Mouse (Mus musculus) liver, embryonic 12.5 days (tissue): Measurements from ENCODE around the gene Hsd17b10. TPM values are rescaled to one million over a fixed set of nuclear protein-coding genes. Genes with fewer than 3 reads are reported as not detected.
A peak's percentile ranks its signal among the peaks of the same experiment; 100 is the strongest.

Source experiments
- ATAC-seq: fragments of 200-750 bp; cut with Nextera tagmentation; 2 replicates; pipeline ENCODE4 v1.8.0; 2017; ENCODE audit warnings: moderate number of reproducible peaks, mild to moderate bottlenecking, moderate library complexity
- H3K27ac ChIP-seq: fragments of 300-500 bp; sonication (generic); 2 replicates; pipeline ENCODE4 v1.5.1; 2016; ENCODE audit warnings: mild to moderate bottlenecking
- H3K27me3 ChIP-seq: fragments of 300-500 bp; sonication (generic); replicated peaks from 2 replicates; pipeline ENCODE4 v1.6.1; 2016; ENCODE audit warnings: mild to moderate bottlenecking, moderate library complexity
- H3K36me3 ChIP-seq: fragments of 300-500 bp; sonication (generic); 2 replicates; pipeline ENCODE4 v1.6.1; 2016; ENCODE audit warnings: mild to moderate bottlenecking, moderate library complexity
- H3K4me1 ChIP-seq: fragments of 300-500 bp; sonication (generic); 2 replicates; pipeline ENCODE4 v1.6.1; 2016
- H3K4me2 ChIP-seq: fragments of 300-500 bp; sonication (generic); 2 replicates; pipeline ENCODE4 v1.6.1; 2016; ENCODE audit warnings: mild to moderate bottlenecking, moderate library complexity
- H3K4me3 ChIP-seq: fragments of 300-500 bp; sonication (generic); 2 replicates; pipeline ENCODE4 v1.5.1; 2016; ENCODE audit warnings: mild to moderate bottlenecking, moderate library complexity
- H3K9ac ChIP-seq: fragments of 300-500 bp; sonication (generic); 2 replicates; pipeline ENCODE4 v1.6.1; 2016; ENCODE audit warnings: mild to moderate bottlenecking, moderate library complexity
- H3K9me3 ChIP-seq: fragments of 300-500 bp; sonication (generic); replicated peaks from 2 replicates; pipeline ENCODE4 v1.6.1; 2016; ENCODE audit warnings: mild to moderate bottlenecking, moderate library complexity
- WGBS: fragments of 180-500 bp; shearing (Covaris S2); methylation state at CpG from one replicate; pipeline ENCODE4 v1.1.7; 2016; ENCODE audit not compliant: insufficient replicate concordance; 5-methylcytosine and 5-hydroxymethylcytosine counted together
- polyA plus RNA-seq: library from polyadenylated mRNA; unstranded; fragments of >200 nt; fragmentation: Nextera tagmentation; extraction: Ambion mirVana; gene quantifications from 2 replicates; pipeline ENCODE4 v1.2.1, GENCODE M21; 2016

The Hsd17b10 gene
- polyA plus RNA-seq: 99.4 and 102 TPM in 2 replicates

DNA sequence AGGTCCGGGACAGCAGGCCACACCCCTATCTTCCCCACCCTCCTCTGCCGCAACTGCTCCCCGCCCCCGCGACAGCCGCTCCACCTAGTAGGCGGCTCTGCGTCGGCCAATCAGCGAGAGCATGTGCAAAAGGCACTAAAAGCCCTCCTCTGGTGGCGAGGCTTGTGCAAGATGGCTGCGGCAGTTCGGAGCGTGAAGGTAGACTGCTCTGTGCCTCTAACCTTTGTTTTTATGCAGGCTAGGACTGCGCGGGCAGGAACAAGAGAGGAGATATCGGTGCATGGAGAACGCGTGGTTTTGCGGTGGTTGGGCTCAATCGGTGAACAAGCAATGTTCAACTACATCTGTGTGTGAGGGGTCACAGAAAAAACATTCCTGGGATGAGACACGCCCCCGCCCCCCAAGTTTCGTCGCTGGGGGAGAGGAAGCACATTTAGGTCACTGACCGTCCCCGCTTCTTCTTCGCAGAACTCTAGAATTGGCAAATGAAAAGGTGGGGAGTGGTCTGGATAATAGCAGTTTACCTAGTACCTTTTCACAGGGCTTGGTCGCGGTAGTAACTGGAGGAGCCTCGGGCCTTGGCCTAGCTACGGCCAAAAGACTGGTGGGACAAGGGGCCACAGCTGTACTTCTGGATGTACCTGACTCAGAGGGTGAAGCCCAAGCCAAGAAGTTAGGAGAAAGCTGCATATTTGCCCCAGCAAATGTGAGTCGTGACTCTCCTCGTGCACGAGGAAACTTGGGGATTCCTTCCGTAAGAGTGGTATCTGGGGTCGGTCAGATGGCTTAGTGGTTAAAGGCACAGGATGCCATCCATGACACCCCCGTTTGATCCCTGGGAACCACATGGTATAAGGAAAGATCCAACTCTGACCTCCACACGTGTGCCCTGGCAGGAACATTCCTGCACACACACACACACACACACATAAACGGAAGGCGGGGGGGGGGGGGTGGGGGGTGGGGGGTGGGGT lies at the start of gene Hsd17b10:
TSS of gene Hsd17b10 (plus strand) at position 109 of the 974 bp plus-strand sequence.
- H3K4me2 ChIP-seq: peak within 1 kb of the TSS; percentile 78
- peak within 1 kb of the TSS; percentile 64; the same call in 1 of the 2 replicates for H3K27ac ChIP-seq
- peak within 1 kb of the TSS; percentile 66 for H3K9ac ChIP-seq
- peak; percentile 98 for ATAC-seq
- no peaks in the 10 kb centered on the region for H3K9me3 ChIP-seq
- peak within 1 kb of the TSS; percentile 61 for H3K4me3 ChIP-seq
- 7% methylated on average over 37 of the region's 41 CpGs for WGBS
- peaks cover 5% of the 10 kb centered on the region; the same call in 1 of the 2 replicates for H3K4me1 ChIP-seq
- peaks cover 20% of the 10 kb centered on the region for H3K36me3 ChIP-seq
- peaks cover 48% of the 10 kb centered on the region for H3K27me3 ChIP-seq

DNA sequence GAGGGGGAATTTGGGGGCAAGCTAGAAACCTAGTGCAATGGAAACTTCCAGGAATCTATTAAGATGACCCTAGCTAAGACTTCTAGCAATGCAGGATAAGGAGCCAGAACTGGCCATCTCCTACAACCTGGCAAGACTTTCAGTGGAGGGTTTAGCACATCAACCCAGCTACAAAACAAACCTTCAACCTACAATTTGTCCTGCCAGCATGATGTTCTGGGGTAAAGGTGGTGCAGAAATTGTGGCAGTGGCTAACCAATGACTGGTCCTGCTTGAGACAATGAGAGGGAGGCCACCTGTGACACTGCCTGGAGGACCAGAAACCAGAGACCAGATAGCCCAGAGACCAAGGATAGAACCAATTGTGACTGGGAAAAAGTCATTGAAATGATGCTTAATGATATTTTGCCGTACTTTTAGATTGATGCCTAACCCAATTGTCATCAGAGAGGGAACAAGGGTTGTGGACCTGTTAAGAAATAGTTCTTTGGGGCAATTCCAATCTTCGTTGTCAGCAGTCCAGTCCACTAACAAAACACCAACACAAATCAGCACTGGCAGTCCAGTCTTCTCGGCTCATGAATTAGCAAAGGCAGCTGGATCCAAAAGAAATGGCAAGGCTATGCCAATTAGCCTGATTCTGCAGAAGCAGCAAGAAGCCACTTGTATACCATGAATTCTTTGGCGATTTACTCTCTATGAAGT lies 2.5 kb upstream of the Hsd17b10 start:
- no peak overlapping the region for H3K4me3 ChIP-seq
- H3K9me3 ChIP-seq: no peaks in the 10 kb centered on the region
- 55% methylated on average over 4 of the region's 4 CpGs for WGBS
- peaks cover 5% of the 10 kb centered on the region; the same call in 1 of the 2 replicates for H3K4me1 ChIP-seq
- H3K27ac ChIP-seq: no peak overlapping the region
- H3K9ac ChIP-seq: no peak overlapping the region
- H3K36me3 ChIP-seq: peaks cover 10% of the 10 kb centered on the region; the same call in 1 of the 2 replicates
- no peak overlapping the region for H3K4me2 ChIP-seq
- no peak for ATAC-seq
- H3K27me3 ChIP-seq: peaks cover 53% of the 10 kb centered on the region

DNA sequence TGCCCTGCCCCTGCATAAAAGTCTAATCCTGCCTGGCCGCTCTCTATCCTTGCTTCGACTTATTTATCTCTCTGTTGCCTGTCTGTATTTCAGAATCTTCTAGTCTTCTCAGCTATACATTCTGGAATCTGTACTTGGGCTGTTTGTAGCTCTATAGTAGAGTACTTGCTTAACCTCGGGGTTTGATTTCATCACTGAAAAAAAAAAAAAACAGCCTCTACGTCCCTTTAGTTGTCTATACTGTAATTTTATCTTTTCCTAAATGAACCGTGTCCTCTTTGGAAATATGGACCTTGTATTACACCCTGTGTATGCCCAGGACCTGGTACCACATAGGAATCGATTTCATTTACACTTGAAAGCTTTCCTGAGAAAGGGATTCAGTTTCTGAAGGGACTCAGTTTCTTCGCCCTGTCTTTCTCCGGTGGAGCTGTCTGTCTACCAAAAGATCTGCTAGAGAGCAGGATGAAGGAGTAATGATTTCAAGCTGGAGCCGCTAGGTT lies 412 bp upstream of the Hsd17b10 start:
- Histone ChIP-seq H3K4me2 (peak overlapping the region; percentile 78), H3K4me1 (peaks cover 5% of the 10 kb centered on the region; the same call in 1 of the 2 replicates), H3K36me3 (peaks cover 20% of the 10 kb centered on the region), H3K27ac (no peak overlapping the region), H3K27me3 (peaks cover 49% of the 10 kb centered on the region), H3K9ac (peak overlapping the region; percentile 50; the same call in 1 of the 2 replicates), H3K9me3 (no peaks in the 10 kb centered on the region), H3K4me3 (peak overlapping the region; percentile 61)
- 22% methylated on average over 9 of the region's 9 CpGs for WGBS
- peak; percentile 11 for ATAC-seq

DNA sequence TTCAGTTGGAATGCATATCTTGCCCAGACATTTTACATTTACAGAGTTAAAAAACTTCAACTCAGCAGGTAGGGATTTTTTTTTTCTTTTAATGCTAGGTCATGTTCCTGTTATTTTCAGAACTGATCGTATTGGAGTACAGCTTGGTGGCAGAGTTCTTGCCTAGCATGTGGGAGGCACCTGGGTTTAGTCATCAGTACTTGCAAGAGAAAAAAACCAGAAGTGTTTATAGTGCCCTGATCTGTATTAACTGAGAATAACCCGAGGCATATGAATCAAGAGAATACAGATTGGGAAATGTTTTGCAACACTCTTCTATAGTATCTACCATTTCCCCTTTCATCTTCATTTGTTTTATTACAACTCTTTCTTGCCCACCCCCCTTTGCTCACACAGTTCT lies 1.2 kb downstream of the Hsd17b10 start:
- peak overlapping the region; percentile 78 for H3K4me2 ChIP-seq
- peaks cover 5% of the 10 kb centered on the region; the same call in 1 of the 2 replicates for H3K4me1 ChIP-seq
- H3K9ac ChIP-seq: no peak overlapping the region
- H3K9me3 ChIP-seq: no peaks in the 10 kb centered on the region
- peaks cover 42% of the 10 kb centered on the region for H3K27me3 ChIP-seq
- no peak overlapping the region for H3K27ac ChIP-seq
- peaks cover 20% of the 10 kb centered on the region for H3K36me3 ChIP-seq
- 61% methylated on average over 2 of the region's 2 CpGs for WGBS
- H3K4me3 ChIP-seq: peak overlapping the region; percentile 61
- ATAC-seq: no peak

DNA sequence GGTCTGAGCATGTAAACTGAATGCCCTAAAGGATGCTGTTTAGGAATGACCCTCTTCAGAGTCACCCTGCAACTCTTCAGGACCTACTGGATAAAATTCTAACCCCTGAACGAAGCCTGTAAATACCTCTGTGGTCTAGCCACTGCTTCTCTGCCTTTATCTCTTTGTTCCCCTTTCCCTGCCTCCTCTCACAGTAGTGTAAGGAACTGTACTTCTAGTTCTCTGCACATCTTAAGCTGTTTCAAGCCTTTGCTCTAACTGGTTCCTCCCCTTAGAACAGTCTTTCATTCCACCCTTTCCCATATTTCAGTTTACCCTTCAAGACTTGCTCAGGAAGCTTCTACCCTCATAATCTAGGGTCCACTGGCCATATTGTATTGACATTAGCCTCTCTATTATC lies 6.2 kb downstream of the Hsd17b10 start:
- no peak for ATAC-seq
- Histone ChIP-seq H3K27me3 (peaks cover 14% of the 10 kb centered on the region; the same call in 1 of the 2 replicates), H3K36me3 (peaks cover 20% of the 10 kb centered on the region), H3K9ac (no peak overlapping the region), H3K4me3 (no peak overlapping the region), H3K4me1 (no peaks in the 10 kb centered on the region), H3K4me2 (no peak overlapping the region), H3K27ac (no peak overlapping the region), H3K9me3 (no peaks in the 10 kb centered on the region)
- 29% methylated on average over 1 of the region's 1 CpGs for whole genome bisulfite sequencing

DNA sequence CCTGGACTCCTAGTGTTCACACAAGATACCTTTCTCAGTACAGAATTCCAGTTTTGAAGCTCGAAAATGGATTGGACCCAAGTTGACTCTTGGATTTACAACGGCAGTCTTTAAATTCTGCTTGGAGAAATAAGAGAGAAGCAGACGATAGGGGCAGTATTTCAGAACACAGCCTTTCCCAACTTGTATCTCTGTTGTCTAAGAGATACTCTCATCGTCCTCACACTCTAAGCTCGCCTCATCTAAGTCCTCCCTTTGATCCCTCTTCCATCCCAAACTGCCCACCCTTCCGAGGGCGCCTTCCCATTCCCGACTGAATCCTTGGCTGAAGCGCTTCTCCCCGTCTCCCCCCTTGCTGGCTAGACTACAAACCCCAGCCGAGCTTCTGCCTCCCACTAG lies 14.1 kb downstream of the Hsd17b10 start:
- peaks cover 3% of the 10 kb centered on the region; the same call in 1 of the 2 replicates for H3K36me3 ChIP-seq
- H3K9me3 ChIP-seq: no peaks in the 10 kb centered on the region
- H3K9ac ChIP-seq: peak overlapping the region; percentile 75
- 9% methylated on average over 11 of the region's 11 CpGs for WGBS
- peak overlapping the region; percentile 88 for H3K27ac ChIP-seq
- peaks cover 35% of the 10 kb centered on the region for H3K4me1 ChIP-seq
- peak; percentile 31 for ATAC-seq
- peaks cover 10% of the 10 kb centered on the region for H3K27me3 ChIP-seq
- H3K4me3 ChIP-seq: peak overlapping the region; percentile 69
- peak overlapping the region; percentile 77 for H3K4me2 ChIP-seq

DNA sequence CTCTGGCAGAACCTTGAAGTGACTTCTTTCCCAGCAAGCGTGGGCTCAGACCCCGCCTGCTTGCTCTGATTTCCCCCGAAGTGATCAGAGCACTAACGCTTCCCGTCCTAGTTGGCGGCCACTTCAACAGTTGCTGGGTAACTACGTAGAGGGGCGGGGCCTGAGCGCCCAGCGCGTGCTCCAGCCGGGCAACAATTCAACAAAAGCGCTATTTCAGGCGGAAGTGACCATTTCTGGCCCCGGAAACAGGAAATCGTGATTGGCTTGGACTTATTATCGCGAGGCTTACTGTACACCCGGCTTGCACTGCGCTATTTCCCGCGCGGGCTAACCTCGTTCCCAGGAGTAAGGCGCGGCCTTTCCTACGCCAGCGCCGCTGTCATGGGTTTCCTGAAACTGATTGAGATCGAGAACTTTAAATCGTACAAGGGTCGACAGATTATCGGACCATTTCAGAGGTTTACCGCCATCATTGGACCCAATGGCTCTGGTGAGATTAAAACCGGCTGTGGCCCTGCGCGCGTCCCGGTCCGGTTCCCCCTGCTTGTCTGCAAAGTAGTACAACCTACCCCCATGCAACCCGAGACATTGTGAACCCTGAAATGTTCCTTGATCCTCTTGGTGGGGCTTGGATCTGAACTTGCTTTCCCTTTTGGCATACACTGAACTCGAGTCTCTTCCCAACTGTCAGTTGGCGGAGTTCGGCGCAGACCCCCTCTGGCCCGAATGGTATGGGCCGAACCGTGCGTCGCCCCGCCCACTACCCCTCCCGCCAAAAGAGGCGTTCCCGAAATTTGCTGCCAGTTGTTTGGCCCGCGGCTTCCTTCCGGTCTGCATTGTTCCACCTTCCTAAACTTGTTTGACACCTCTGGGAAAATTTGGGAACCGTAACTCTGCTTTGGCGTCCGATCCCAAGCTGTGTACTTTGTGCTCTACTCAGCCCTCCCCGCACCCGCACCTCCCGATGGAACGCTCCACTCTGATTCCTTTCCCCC lies 14.8 kb downstream of the Hsd17b10 start, which contains the start of the genes Ribc1 and Smc1a:
TSS of gene Ribc1 (minus strand) at position 145 of the 995 bp plus-strand sequence.
TSS of gene Smc1a (plus strand) at position 278 of the 995 bp plus-strand sequence.
- Histone ChIP-seq H3K4me2 (peak within 1 kb of the TSS; percentile 77), H3K36me3 (peaks cover 3% of the 10 kb centered on the region; the same call in 1 of the 2 replicates), H3K27me3 (peaks cover 10% of the 10 kb centered on the region), H3K9ac (peak within 1 kb of the TSS; percentile 75), H3K4me1 (peaks cover 35% of the 10 kb centered on the region), H3K27ac (peak within 1 kb of the TSS; percentile 88), H3K9me3 (no peaks in the 10 kb centered on the region), H3K4me3 (peak within 1 kb of the TSS; percentile 69)
- peak; percentile 94 for ATAC-seq
- WGBS: 7% methylated on average over 64 of the region's 64 CpGs

DNA sequence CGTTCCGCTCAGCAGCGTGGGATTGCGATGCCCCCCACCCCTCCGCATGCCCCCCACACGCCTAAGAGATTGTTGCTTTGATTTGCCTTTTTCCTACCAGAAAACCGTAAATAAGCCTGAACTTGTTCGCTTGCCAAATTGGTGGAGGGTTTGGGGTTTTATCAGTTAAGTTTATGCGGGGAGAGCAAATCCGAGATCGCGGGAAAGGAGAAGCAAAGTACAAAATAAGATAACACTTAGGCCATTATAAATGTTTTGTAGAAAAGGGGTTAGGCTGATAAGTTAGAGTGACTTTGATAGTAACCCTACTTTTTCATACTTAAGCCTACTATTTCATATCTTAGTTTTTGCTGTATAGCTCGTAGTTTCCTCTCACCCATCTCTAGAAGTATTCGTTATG lies 15.5 kb downstream of the Hsd17b10 start:
- WGBS: 10% methylated on average over 14 of the region's 14 CpGs
- peaks cover 3% of the 10 kb centered on the region; the same call in 1 of the 2 replicates for H3K36me3 ChIP-seq
- peak overlapping the region; percentile 69 for H3K4me3 ChIP-seq
- H3K4me1 ChIP-seq: peaks cover 35% of the 10 kb centered on the region
- no peaks in the 10 kb centered on the region for H3K9me3 ChIP-seq
- peaks cover 10% of the 10 kb centered on the region for H3K27me3 ChIP-seq
- no peak for ATAC-seq
- H3K4me2 ChIP-seq: peak overlapping the region; percentile 77
- H3K27ac ChIP-seq: peak overlapping the region; percentile 88
- H3K9ac ChIP-seq: peak overlapping the region; percentile 75

DNA sequence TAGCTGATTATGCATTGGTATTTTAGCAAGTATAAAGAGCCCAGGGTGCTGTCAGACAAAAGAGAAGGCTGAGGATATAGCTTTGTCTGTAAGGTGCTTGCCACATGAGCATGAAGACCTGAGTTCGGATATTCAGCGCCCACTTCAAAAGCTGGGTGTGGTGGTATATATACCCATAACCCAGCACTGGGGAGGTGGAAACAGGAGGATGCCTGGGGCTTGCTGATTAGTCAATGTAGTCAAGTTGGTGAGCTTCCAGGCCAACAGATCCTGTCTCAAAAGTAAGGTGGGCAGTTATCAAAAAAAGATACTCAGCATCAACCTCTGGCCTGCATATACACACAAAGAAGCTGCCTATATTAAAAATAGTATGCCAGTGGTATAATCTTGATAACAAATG lies 17.6 kb downstream of the Hsd17b10 start:
- Histone ChIP-seq H3K9me3 (no peaks in the 10 kb centered on the region), H3K9ac (peak overlapping the region; percentile 35; the same call in 1 of the 2 replicates), H3K27ac (peak overlapping the region; percentile 66), H3K4me3 (peak overlapping the region; percentile 69), H3K36me3 (peaks cover 18% of the 10 kb centered on the region), H3K27me3 (peaks cover 10% of the 10 kb centered on the region), H3K4me2 (peak overlapping the region; percentile 77), H3K4me1 (peaks cover 35% of the 10 kb centered on the region)
- peak; percentile 36 for ATAC-seq
- WGBS: 42% methylated on average over 2 of the region's 2 CpGs

DNA sequence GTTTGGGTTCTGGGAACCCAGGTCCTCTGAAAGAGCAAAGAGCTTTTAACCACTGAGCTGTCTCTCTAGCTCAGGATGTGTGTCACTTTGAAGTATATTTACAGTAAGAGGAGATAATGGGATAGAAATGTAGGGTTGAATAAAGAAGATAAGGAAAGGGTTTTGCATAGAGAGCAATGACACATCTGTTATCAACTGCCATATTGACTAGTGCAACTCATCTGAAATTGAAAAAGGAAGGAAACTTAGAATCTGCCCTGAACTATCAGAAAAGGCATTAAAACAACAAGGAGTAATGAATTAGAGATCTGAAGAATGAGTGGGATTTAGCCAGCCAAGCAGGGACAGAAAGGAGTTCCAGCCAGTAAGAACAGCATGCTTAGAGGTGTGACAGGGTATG lies 38.2 kb downstream of the Hsd17b10 start:
- Histone ChIP-seq H3K4me2 (peak overlapping the region; percentile 14; the same call in 1 of the 2 replicates), H3K4me1 (peaks cover 12% of the 10 kb centered on the region; the same call in 1 of the 2 replicates), H3K4me3 (no peak overlapping the region), H3K27ac (peak overlapping the region; percentile 65), H3K36me3 (peaks cover 65% of the 10 kb centered on the region), H3K27me3 (no peaks in the 10 kb centered on the region), H3K9ac (no peak overlapping the region), H3K9me3 (no peaks in the 10 kb centered on the region)
- peak; percentile 86 for ATAC-seq
